Mouse (Mus musculus) midbrain, postnatal 0 days (tissue): Measurements from ENCODE around the gene Polr3a. TPM values are rescaled to one million over a fixed set of nuclear protein-coding genes. Genes with fewer than 3 reads are reported as not detected.
A peak's percentile ranks its signal among the peaks of the same experiment; 100 is the strongest.

Experiments used
- ATAC-seq: fragments of 200-750 bp; cut with Nextera tagmentation; 2 replicates; pipeline ENCODE4 v1.8.0; 2017; ENCODE audit warnings: moderate number of reproducible peaks, mild to moderate bottlenecking, moderate TSS enrichment, moderate library complexity; ENCODE audit not compliant: low FRiP score
- DNase-seq: peaks from one replicate; pipeline ENCODE4 v3.0.0-alpha.2; 2015; ENCODE audit warnings: low spot score
- H3K27ac ChIP-seq: fragments of 300-500 bp; sonication (generic); 2 replicates; pipeline ENCODE4 v1.5.1; 2014; ENCODE audit warnings: low read depth, mild to moderate bottlenecking, low read length, mixed read lengths
- H3K27me3 ChIP-seq: fragments of 300-500 bp; sonication (generic); 2 replicates; pipeline ENCODE4 v1.6.1; 2014; ENCODE audit warnings: low read length, control low read depth, mixed read lengths; ENCODE audit not compliant: insufficient read depth
- H3K36me3 ChIP-seq: fragments of 300-500 bp; sonication (generic); 2 replicates; pipeline ENCODE4 v1.6.1; 2014; ENCODE audit warnings: low read length, control low read depth, mixed read lengths; ENCODE audit not compliant: insufficient read depth
- H3K4me1 ChIP-seq: fragments of 300-500 bp; sonication (generic); 2 replicates; pipeline ENCODE4 v1.6.1; 2014; ENCODE audit warnings: mild to moderate bottlenecking, control low read depth, antibody characterized with exemption, low read length, mixed read lengths; ENCODE audit not compliant: insufficient read depth
- H3K4me2 ChIP-seq: fragments of 300-500 bp; sonication (generic); 2 replicates; pipeline ENCODE4 v1.6.1; 2014; ENCODE audit warnings: low read depth, mild to moderate bottlenecking, low read length, mixed read lengths; ENCODE audit not compliant: poor library complexity, severe bottlenecking
- H3K4me3 ChIP-seq: fragments of 300-500 bp; sonication (generic); 2 replicates; pipeline ENCODE4 v1.5.1; 2014; ENCODE audit warnings: low read depth, mild to moderate bottlenecking, low read length, moderate library complexity
- H3K9ac ChIP-seq: fragments of 300-500 bp; sonication (generic); replicated peaks from 2 replicates; pipeline ENCODE4 v1.6.1; 2014; ENCODE audit warnings: mild to moderate bottlenecking, low read length, moderate library complexity, mixed read lengths; ENCODE audit not compliant: poor library complexity, severe bottlenecking
- H3K9me3 ChIP-seq: fragments of 300-500 bp; sonication (generic); 2 replicates; pipeline ENCODE4 v1.6.1; 2016; ENCODE audit warnings: low read length, control low read depth
- CTCF ChIP-seq: IDR thresholded peaks from 2 replicates; pipeline ENCODE4 v1.5.1; 2016; ENCODE audit warnings: antibody characterized with exemption, mild to moderate bottlenecking
- WGBS: fragments of 180-500 bp; shearing (Covaris S2); extraction: QIAGEN DNeasy Blood & Tissue Kit; methylation state at CpG from one replicate; pipeline ENCODE4 v1.1.7; 2014; 5-methylcytosine and 5-hydroxymethylcytosine counted together
- polyA plus RNA-seq: library from polyadenylated mRNA; unstranded; fragments of >200 nt; fragmentation: Nextera tagmentation; extraction: Ambion mirVana; gene quantifications from 2 replicates; pipeline ENCODE4 v1.2.1, GENCODE M21; 2015
- total RNA-seq: library from RNA; depleted of rRNA; stranded (reverse); fragments of >200 nt; gene quantifications from 2 replicates; pipeline ENCODE4 v1.2.3, GENCODE M21; 2014

Gene Polr3a
- total and polyA plus RNA-seq, 2 experiments from 2014 or later = 14.6 to 22.0 TPM

DNA sequence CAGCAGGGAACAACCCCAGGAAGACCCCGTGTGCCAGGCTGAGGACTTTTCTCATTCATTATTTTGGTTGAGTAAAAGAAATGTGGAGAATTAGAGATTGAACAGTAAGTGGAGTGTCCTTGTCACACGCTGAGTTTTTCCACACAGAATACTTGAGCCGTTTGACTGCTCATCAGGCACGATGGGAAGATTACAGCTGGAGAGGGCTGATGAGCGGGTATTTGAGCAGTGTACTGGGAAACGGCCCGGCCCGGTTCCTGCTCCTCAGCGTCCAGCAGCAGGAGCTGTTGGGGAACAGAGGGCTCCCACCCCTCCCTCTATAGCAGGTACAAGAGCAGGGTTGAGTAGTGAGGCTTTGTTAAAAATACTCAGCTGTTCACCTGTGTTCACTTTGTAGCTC is 12.6 kb upstream of the Polr3a start:
- peaks cover 34% of the 10 kb centered on the region for H3K36me3 ChIP-seq
- no peaks in the 10 kb centered on the region for H3K27me3 ChIP-seq
- no peak for DNase-seq
- H3K4me1 ChIP-seq = no peaks in the 10 kb centered on the region
- H3K9me3 ChIP-seq = no peaks in the 10 kb centered on the region
- H3K4me3 ChIP-seq = no peak overlapping the region
- no peak for ATAC-seq
- 32% methylated on average over 9 of the region's 9 CpGs for WGBS
- no peak for TF ChIP-seq CTCF
- no peak overlapping the region for H3K4me2 ChIP-seq
- H3K27ac ChIP-seq = peak overlapping the region; percentile 18; the same call in 1 of the 2 replicates
- no peak overlapping the region for H3K9ac ChIP-seq

GRCm38 (mm10) chr14:24498561-24499255 is 11.8 kb upstream of the Polr3a start:
- H3K4me2 ChIP-seq = no peak overlapping the region
- H3K4me1 ChIP-seq = no peaks in the 10 kb centered on the region
- no peak overlapping the region for H3K4me3 ChIP-seq
- no peaks in the 10 kb centered on the region for H3K27me3 ChIP-seq
- no peak overlapping the region for H3K9ac ChIP-seq
- WGBS = 76% methylated on average over 5 of the region's 5 CpGs
- ATAC-seq (no peak), DNase-seq (no peak)
- H3K9me3 ChIP-seq = no peaks in the 10 kb centered on the region
- H3K27ac ChIP-seq = no peak overlapping the region
- H3K36me3 ChIP-seq = peaks cover 42% of the 10 kb centered on the region
- TF ChIP-seq CTCF = no peak

DNA sequence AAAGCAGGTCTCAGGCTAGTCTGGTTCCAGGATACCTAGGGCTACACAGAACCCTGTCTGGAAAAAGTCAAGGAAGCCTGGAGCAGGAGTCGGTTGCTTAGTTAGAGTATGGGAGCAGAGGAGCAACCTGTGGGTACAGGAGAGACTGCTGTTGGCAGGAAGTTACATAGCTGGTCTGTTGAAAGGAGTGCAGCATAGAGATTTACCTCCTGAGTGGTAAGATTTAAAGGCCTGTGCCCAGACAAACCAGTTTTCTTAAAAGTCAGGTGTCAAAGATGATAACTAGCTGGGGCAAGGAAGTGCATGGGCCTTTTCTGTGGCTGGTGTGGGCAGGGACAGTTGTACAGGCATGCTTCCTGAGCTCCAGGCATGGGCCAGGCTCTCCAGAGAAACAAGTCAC is 10.6 kb upstream of the Polr3a start:
- 90% methylated on average over 1 of the region's 1 CpGs for whole genome bisulfite sequencing
- H3K4me3 ChIP-seq = no peak overlapping the region
- peaks cover 42% of the 10 kb centered on the region for H3K36me3 ChIP-seq
- H3K27ac ChIP-seq = no peak overlapping the region
- no peaks in the 10 kb centered on the region for H3K27me3 ChIP-seq
- H3K4me1 ChIP-seq = no peaks in the 10 kb centered on the region
- ATAC-seq (no peak), DNase-seq (no peak)
- H3K4me2 ChIP-seq = no peak overlapping the region
- TF ChIP-seq CTCF = no peak
- no peak overlapping the region for H3K9ac ChIP-seq
- H3K9me3 ChIP-seq = no peaks in the 10 kb centered on the region

GRCm38 (mm10) chr14:24496507-24496906 is 9.6 kb upstream of the Polr3a start:
- Histone ChIP-seq H3K27ac (no peak overlapping the region), H3K27me3 (no peaks in the 10 kb centered on the region), H3K9ac (no peak overlapping the region), H3K4me1 (peaks cover 2% of the 10 kb centered on the region; the same call in 1 of the 2 replicates), H3K9me3 (no peaks in the 10 kb centered on the region), H3K4me3 (no peak overlapping the region), H3K4me2 (no peak overlapping the region), H3K36me3 (peaks cover 42% of the 10 kb centered on the region)
- ATAC-seq (no peak), DNase-seq (no peak)
- 87% methylated on average over 1 of the region's 1 CpGs for WGBS
- TF ChIP-seq CTCF = no peak

GRCm38 (mm10) chr14:24493256-24493655 is 6.4 kb upstream of the Polr3a start:
- Histone ChIP-seq H3K36me3 (peaks cover 37% of the 10 kb centered on the region), H3K27me3 (no peaks in the 10 kb centered on the region), H3K9ac (no peak overlapping the region; the same call in 1 of the 2 replicates), H3K9me3 (no peaks in the 10 kb centered on the region), H3K4me1 (peaks cover 2% of the 10 kb centered on the region; the same call in 1 of the 2 replicates), H3K4me3 (no peak overlapping the region), H3K27ac (no peak overlapping the region), H3K4me2 (no peak overlapping the region)
- WGBS = 88% methylated on average over 9 of the region's 9 CpGs
- DNase-seq (no peak), ATAC-seq (no peak)
- TF ChIP-seq CTCF = no peak

DNA sequence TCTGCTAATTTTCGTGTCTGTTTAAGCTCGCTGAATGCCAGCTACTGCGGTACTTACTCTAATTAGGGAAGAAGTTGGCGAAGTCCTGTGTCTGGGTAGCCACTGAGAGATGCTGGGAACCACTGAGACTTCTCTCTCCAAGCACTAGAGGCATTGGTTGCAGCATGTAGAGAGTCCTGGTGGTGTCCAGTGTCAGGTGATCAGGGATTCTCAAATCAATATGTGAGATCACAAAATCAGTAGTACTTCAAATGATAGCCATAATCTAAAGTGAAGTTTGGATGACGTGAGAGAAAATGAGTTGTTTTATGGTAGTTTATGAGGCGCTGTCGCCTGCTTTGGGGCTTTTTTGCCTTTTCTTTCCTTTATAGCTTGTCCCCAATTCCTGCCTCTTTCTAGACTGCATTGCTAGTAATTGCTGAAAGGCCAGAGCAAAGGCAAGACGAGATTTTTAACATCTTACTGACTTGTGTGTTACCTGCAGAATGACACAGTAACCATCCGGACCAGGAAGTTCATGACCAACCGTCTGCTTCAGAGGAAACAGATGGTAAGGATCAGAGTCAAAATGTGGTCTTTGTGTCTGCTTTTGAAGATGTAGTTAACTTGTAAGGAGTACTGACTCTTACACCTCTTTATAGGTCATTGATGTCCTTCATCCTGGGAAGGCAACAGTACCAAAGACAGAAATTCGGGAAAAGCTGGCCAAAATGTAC is 4.6 kb upstream of the Polr3a start:
- WGBS = 10% methylated on average over 11 of the region's 11 CpGs
- TF ChIP-seq CTCF = no peak
- peak overlapping the region; percentile 65 for H3K4me2 ChIP-seq
- DNase-seq = peak; percentile 57
- peaks cover 2% of the 10 kb centered on the region; the same call in 1 of the 2 replicates for H3K4me1 ChIP-seq
- ATAC-seq = peak; percentile 47; the same call in 1 of the 2 replicates
- peak overlapping the region; percentile 87 for H3K4me3 ChIP-seq
- H3K27me3 ChIP-seq = no peaks in the 10 kb centered on the region
- peaks cover 18% of the 10 kb centered on the region for H3K36me3 ChIP-seq
- peak overlapping the region; percentile 87 for H3K9ac ChIP-seq
- peak overlapping the region; percentile 91 for H3K27ac ChIP-seq
- no peaks in the 10 kb centered on the region for H3K9me3 ChIP-seq
